Mouse (Mus musculus): ENCODE measurements around the gene Mgll. TPM values are rescaled to one million over a fixed set of nuclear protein-coding genes. Genes with fewer than 3 reads are reported as not detected.

The Mgll gene
- polyA plus RNA-seq, 1 experiment from 2014 or later: 43.6 TPM

- H3K36me3 ChIP-seq (ENCODE audit: insufficient read depth, low read length): no peaks in the 10 kb centered on the region
- no peak overlapping the region for H3K4me3 ChIP-seq (replicated peaks; ENCODE audit: low read depth, low read length)
- DNase-seq (ENCODE audit: low spot score): no peak
- H3K27ac ChIP-seq: no peak overlapping the region
- no peak for ATAC-seq (replicated peaks; ENCODE audit: low FRiP score, low read depth)
- TF ChIP-seq CTCF (IDR thresholded peaks at IDR 0.05; ENCODE audit: low read depth): no peak
- H3K9me3 ChIP-seq (replicated peaks; ENCODE audit: low read length): no peaks in the 10 kb centered on the region
- H3K4me2 ChIP-seq (ENCODE audit: low read length): no peak overlapping the region
- 70% methylated on average over 15 of the region's 15 CpGs for WGBS
- H3K27me3 ChIP-seq (ENCODE audit: insufficient read depth, low read length): no peaks in the 10 kb centered on the region
- no peak overlapping the region for H3K9ac ChIP-seq (ENCODE audit: low read depth, low read length)
- H3K4me1 ChIP-seq (replicated peaks; ENCODE audit: insufficient read depth, low read length): peaks cover 25% of the 10 kb centered on the region
These were observed 62.7 kb downstream of the Mgll start for GRCm38 (mm10) chr6:88786732-88787445.

- ATAC-seq (replicated peaks; ENCODE audit: low FRiP score, low read depth) (no peak), DNase-seq (ENCODE audit: low spot score) (no peak)
- H3K36me3 ChIP-seq (ENCODE audit: insufficient read depth, low read length): no peaks in the 10 kb centered on the region
- H3K4me2 ChIP-seq (ENCODE audit: low read length): no peak overlapping the region; the same call in 1 of the 2 replicates
- WGBS: 37% methylated on average over 14 of the region's 14 CpGs
- H3K4me3 ChIP-seq (replicated peaks; ENCODE audit: low read depth, low read length): no peak overlapping the region
- H3K9ac ChIP-seq (ENCODE audit: low read depth, low read length): no peak overlapping the region
- no peaks in the 10 kb centered on the region for H3K9me3 ChIP-seq (replicated peaks; ENCODE audit: low read length)
- no peak overlapping the region for H3K27ac ChIP-seq
- no peak for TF ChIP-seq CTCF (IDR thresholded peaks at IDR 0.05; ENCODE audit: low read depth)
- peaks cover 30% of the 10 kb centered on the region for H3K4me1 ChIP-seq (replicated peaks; ENCODE audit: insufficient read depth, low read length)
- no peaks in the 10 kb centered on the region for H3K27me3 ChIP-seq (ENCODE audit: insufficient read depth, low read length)
These were observed 63.3 kb downstream of the Mgll start for GRCm38 (mm10) chr6:88787496-88787895.

GRCm38 (mm10) chr6:88788219-88788618 is 64.0 kb downstream of the Mgll start:
- Histone ChIP-seq H3K4me2 (ENCODE audit: low read length) (no peak overlapping the region), H3K9me3 (replicated peaks; ENCODE audit: low read length) (no peaks in the 10 kb centered on the region), H3K27ac (no peak overlapping the region), H3K36me3 (ENCODE audit: insufficient read depth, low read length) (no peaks in the 10 kb centered on the region), H3K4me3 (replicated peaks; ENCODE audit: low read depth, low read length) (no peak overlapping the region), H3K27me3 (ENCODE audit: insufficient read depth, low read length) (no peaks in the 10 kb centered on the region), H3K9ac (ENCODE audit: low read depth, low read length) (no peak overlapping the region), H3K4me1 (replicated peaks; ENCODE audit: insufficient read depth, low read length) (peaks cover 33% of the 10 kb centered on the region)
- 34% methylated on average over 11 of the region's 11 CpGs for WGBS
- peak; percentile 17; the same call in 1 of the 2 replicates for TF ChIP-seq CTCF (IDR thresholded peaks at IDR 0.05; ENCODE audit: low read depth)
- DNase-seq (ENCODE audit: low spot score) (no peak), ATAC-seq (replicated peaks; ENCODE audit: low FRiP score, low read depth) (no peak)

GRCm38 (mm10) chr6:88791299-88791698 is 67.1 kb downstream of the Mgll start:
- TF ChIP-seq CTCF (IDR thresholded peaks at IDR 0.05; ENCODE audit: low read depth): no peak
- Histone ChIP-seq H3K4me3 (replicated peaks; ENCODE audit: low read depth, low read length) (no peak overlapping the region), H3K9ac (ENCODE audit: low read depth, low read length) (no peak overlapping the region), H3K27me3 (ENCODE audit: insufficient read depth, low read length) (no peaks in the 10 kb centered on the region), H3K4me1 (replicated peaks; ENCODE audit: insufficient read depth, low read length) (peaks cover 15% of the 10 kb centered on the region), H3K36me3 (ENCODE audit: insufficient read depth, low read length) (no peaks in the 10 kb centered on the region), H3K9me3 (replicated peaks; ENCODE audit: low read length) (no peaks in the 10 kb centered on the region), H3K27ac (no peak overlapping the region), H3K4me2 (ENCODE audit: low read length) (no peak overlapping the region)
- DNase-seq (ENCODE audit: low spot score) (no peak), ATAC-seq (replicated peaks; ENCODE audit: low FRiP score, low read depth) (no peak)
- WGBS: 42% methylated on average over 9 of the region's 9 CpGs

GRCm38 (mm10) chr6:88792147-88792691 is 68.0 kb downstream of the Mgll start:
- Histone ChIP-seq H3K9me3 (replicated peaks; ENCODE audit: low read length) (no peaks in the 10 kb centered on the region), H3K4me3 (replicated peaks; ENCODE audit: low read depth, low read length) (no peak overlapping the region), H3K9ac (ENCODE audit: low read depth, low read length) (no peak overlapping the region), H3K4me2 (ENCODE audit: low read length) (no peak overlapping the region; the same call in 1 of the 2 replicates), H3K27ac (no peak overlapping the region), H3K27me3 (ENCODE audit: insufficient read depth, low read length) (no peaks in the 10 kb centered on the region), H3K36me3 (ENCODE audit: insufficient read depth, low read length) (no peaks in the 10 kb centered on the region), H3K4me1 (replicated peaks; ENCODE audit: insufficient read depth, low read length) (peaks cover 15% of the 10 kb centered on the region)
- peak; percentile 82 for DNase-seq (ENCODE audit: low spot score)
- 0 out of 2 replicates have a peak, but pooled peaks have one; percentile 11 for TF ChIP-seq CTCF (IDR thresholded peaks at IDR 0.05; ENCODE audit: low read depth)
- 26% methylated on average over 7 of the region's 7 CpGs for WGBS
- peak; percentile 47; the same call in 1 of the 2 replicates for ATAC-seq (replicated peaks; ENCODE audit: low FRiP score, low read depth)

GRCm38 (mm10) chr6:88793243-88793642 is 69.0 kb downstream of the Mgll start:
- H3K4me3 ChIP-seq (replicated peaks; ENCODE audit: low read depth, low read length): no peak overlapping the region
- H3K27ac ChIP-seq: no peak overlapping the region
- H3K36me3 ChIP-seq (ENCODE audit: insufficient read depth, low read length): no peaks in the 10 kb centered on the region
- 43% methylated on average over 2 of the region's 2 CpGs for WGBS
- peaks cover 15% of the 10 kb centered on the region; the same call in 1 of the 2 replicates for H3K4me1 ChIP-seq (replicated peaks; ENCODE audit: insufficient read depth, low read length)
- no peak for TF ChIP-seq CTCF (IDR thresholded peaks at IDR 0.05; ENCODE audit: low read depth)
- ATAC-seq (replicated peaks; ENCODE audit: low FRiP score, low read depth) (0 out of 2 replicates have a peak, but pooled peaks have one; percentile 47), DNase-seq (ENCODE audit: low spot score) (no peak)
- H3K9me3 ChIP-seq (replicated peaks; ENCODE audit: low read length): no peaks in the 10 kb centered on the region
- no peaks in the 10 kb centered on the region for H3K27me3 ChIP-seq (ENCODE audit: insufficient read depth, low read length)
- H3K9ac ChIP-seq (ENCODE audit: low read depth, low read length): no peak overlapping the region
- H3K4me2 ChIP-seq (ENCODE audit: low read length): no peak overlapping the region
